Mouse (Mus musculus): ENCODE measurements around the gene Stx8. TPM values are rescaled to one million over a fixed set of nuclear protein-coding genes. Genes with fewer than 3 reads are reported as not detected.

The Stx8 gene
- polyA plus RNA-seq, 1 experiment = 34.7 TPM

- Histone ChIP-seq H3K4me3 (ENCODE audit: insufficient read depth, low read length) (no peak overlapping the region), H3K4me1 (ENCODE audit: control insufficient read depth, insufficient read depth, low read length) (no peaks in the 10 kb centered on the region), H3K27ac (ENCODE audit: insufficient read depth, low read length) (no peak overlapping the region)
- TF ChIP-seq CTCF (IDR thresholded peaks at IDR 0.05; ENCODE audit: extremely low read depth, insufficient read depth, low read length) = no peak
- no peak for TF ChIP-seq POLR2A (IDR thresholded peaks at IDR 0.05; ENCODE audit: extremely low read depth, insufficient read depth, low read length)
These were observed 231.5 kb downstream of the Stx8 start for GRCm38 (mm10) chr11:68197471-68197870.

DNA sequence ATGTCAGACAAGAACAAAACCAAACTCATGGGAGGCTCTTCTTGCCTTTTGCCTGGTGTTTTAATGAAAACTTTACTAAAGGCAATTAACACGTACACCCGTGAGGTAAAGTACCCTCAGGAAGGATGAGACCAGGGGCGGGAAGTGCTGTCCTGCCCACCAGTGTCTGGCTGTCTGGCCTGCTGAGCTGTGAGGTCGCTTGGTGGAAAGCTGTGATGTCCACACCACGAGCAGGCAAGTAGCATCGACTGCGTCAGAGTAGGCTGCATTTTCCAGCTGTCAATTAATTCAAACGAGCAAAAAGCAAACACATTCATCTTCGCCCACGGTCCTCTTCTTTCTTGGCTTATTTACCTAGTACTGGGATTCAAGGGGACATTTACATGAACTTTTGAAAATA, 232.7 kb downstream of the Stx8 start:
- TF ChIP-seq POLR2A (IDR thresholded peaks at IDR 0.05; ENCODE audit: extremely low read depth, insufficient read depth, low read length) (no peak), CTCF (IDR thresholded peaks at IDR 0.05; ENCODE audit: extremely low read depth, insufficient read depth, low read length) (no peak)
- no peak overlapping the region for H3K27ac ChIP-seq (ENCODE audit: insufficient read depth, low read length)
- no peak overlapping the region for H3K4me3 ChIP-seq (ENCODE audit: insufficient read depth, low read length)
- H3K4me1 ChIP-seq (ENCODE audit: control insufficient read depth, insufficient read depth, low read length) = no peaks in the 10 kb centered on the region

DNA sequence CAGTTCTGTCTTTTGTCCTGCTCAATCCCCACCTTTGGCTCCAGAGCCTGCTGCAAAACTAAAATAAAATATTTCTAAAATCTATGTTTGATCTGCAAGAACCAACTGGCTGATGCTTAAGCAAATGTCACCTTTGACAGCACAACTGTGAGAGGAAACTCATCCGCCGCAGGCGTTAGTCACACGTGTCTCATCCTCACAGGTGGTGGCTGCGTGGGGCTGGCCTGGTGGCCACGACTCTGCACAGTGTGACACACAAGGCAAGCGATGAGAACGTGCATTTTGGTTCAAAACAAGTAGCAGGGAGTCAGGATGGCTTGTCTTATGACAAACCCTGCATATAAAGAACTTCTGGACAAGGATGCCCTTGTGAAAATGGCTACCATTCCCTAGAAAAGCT, 233.1 kb downstream of the Stx8 start:
- Histone ChIP-seq H3K27ac (ENCODE audit: insufficient read depth, low read length) (no peak overlapping the region), H3K4me1 (ENCODE audit: control insufficient read depth, insufficient read depth, low read length) (no peaks in the 10 kb centered on the region), H3K4me3 (ENCODE audit: insufficient read depth, low read length) (no peak overlapping the region)
- no peak for TF ChIP-seq CTCF (IDR thresholded peaks at IDR 0.05; ENCODE audit: extremely low read depth, insufficient read depth, low read length)
- no peak for TF ChIP-seq POLR2A (IDR thresholded peaks at IDR 0.05; ENCODE audit: extremely low read depth, insufficient read depth, low read length)

- H3K4me3 ChIP-seq (ENCODE audit: insufficient read depth, low read length) = no peak overlapping the region
- H3K4me1 ChIP-seq (ENCODE audit: control insufficient read depth, insufficient read depth, low read length) = no peaks in the 10 kb centered on the region
- no peak overlapping the region for H3K27ac ChIP-seq (ENCODE audit: insufficient read depth, low read length)
- TF ChIP-seq CTCF (IDR thresholded peaks at IDR 0.05; ENCODE audit: extremely low read depth, insufficient read depth, low read length) (no peak), POLR2A (IDR thresholded peaks at IDR 0.05; ENCODE audit: extremely low read depth, insufficient read depth, low read length) (no peak)
These were observed 233.9 kb downstream of the Stx8 start for GRCm38 (mm10) chr11:68199801-68200423.

GRCm38 (mm10) chr11:68200500-68200899, 234.5 kb downstream of the Stx8 start:
- Histone ChIP-seq H3K4me3 (ENCODE audit: insufficient read depth, low read length) (no peak overlapping the region), H3K4me1 (ENCODE audit: control insufficient read depth, insufficient read depth, low read length) (no peaks in the 10 kb centered on the region), H3K27ac (ENCODE audit: insufficient read depth, low read length) (no peak overlapping the region)
- no peak for TF ChIP-seq POLR2A (IDR thresholded peaks at IDR 0.05; ENCODE audit: extremely low read depth, insufficient read depth, low read length)
- TF ChIP-seq CTCF (IDR thresholded peaks at IDR 0.05; ENCODE audit: extremely low read depth, insufficient read depth, low read length) = no peak

- H3K27ac ChIP-seq (ENCODE audit: insufficient read depth, low read length) = no peak overlapping the region
- TF ChIP-seq POLR2A (IDR thresholded peaks at IDR 0.05; ENCODE audit: extremely low read depth, insufficient read depth, low read length) = no peak
- no peak for TF ChIP-seq CTCF (IDR thresholded peaks at IDR 0.05; ENCODE audit: extremely low read depth, insufficient read depth, low read length)
- H3K4me3 ChIP-seq (ENCODE audit: insufficient read depth, low read length) = no peak overlapping the region
- H3K4me1 ChIP-seq (ENCODE audit: control insufficient read depth, insufficient read depth, low read length) = no peaks in the 10 kb centered on the region
These were observed 235.1 kb downstream of the Stx8 start for GRCm38 (mm10) chr11:68201063-68201462.

DNA sequence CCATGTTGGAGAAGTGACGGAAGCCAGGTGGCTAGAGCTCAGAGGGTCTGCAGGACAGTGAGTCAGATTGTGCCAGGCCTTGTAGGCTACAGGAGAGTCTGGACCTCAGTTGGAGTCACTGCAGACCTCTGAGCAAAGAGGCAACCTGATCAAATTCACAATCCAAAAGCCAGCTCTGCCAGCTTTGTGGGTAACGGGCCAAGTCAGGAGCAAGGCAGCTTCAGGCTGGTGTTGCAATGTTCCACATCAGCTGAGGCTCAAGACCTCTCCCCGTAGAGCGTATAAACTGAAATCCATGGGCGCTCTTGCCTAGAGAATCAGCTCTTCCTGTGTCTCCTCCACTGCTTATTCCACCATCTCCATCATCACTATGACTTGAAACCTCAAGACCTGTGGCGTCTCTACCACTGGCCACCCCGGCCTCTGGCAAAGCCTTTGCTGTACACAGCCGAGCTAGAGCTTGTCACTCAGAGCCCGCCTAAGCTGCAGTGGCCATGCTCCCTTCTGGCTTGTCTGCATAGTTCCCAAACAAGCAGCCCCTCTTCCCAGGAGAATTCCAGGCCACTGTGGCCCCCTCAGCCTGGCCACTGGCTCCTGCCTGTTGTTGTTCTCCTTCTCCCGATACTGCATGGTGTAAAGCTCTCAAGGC, 235.9 kb downstream of the Stx8 start:
- TF ChIP-seq POLR2A (IDR thresholded peaks at IDR 0.05; ENCODE audit: extremely low read depth, insufficient read depth, low read length) = no peak
- TF ChIP-seq CTCF (IDR thresholded peaks at IDR 0.05; ENCODE audit: extremely low read depth, insufficient read depth, low read length) = no peak
- H3K27ac ChIP-seq (ENCODE audit: insufficient read depth, low read length) = no peak overlapping the region
- no peak overlapping the region for H3K4me3 ChIP-seq (ENCODE audit: insufficient read depth, low read length)
- no peaks in the 10 kb centered on the region for H3K4me1 ChIP-seq (ENCODE audit: control insufficient read depth, insufficient read depth, low read length)

DNA sequence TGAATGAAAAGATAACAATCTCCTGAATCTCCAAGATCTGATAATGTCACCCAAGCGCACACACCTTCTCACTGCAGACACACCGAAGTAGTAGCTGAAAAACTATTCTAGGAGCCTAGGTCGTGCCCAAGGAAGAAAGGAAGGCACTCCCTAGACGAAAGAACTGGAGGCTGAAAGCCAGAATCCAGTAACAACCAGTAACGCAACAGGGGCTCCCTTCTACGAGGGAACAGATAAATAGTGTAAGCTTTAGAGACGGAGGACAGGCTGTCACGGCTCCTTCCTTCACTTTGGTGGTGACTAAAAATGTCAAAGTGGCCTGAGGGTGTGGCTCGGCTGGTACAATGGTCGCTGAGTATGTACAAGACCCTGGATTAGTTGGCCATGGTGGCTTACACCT, 236.6 kb downstream of the Stx8 start:
- Histone ChIP-seq H3K4me3 (ENCODE audit: insufficient read depth, low read length) (no peak overlapping the region), H3K27ac (ENCODE audit: insufficient read depth, low read length) (no peak overlapping the region), H3K4me1 (ENCODE audit: control insufficient read depth, insufficient read depth, low read length) (no peaks in the 10 kb centered on the region)
- TF ChIP-seq CTCF (IDR thresholded peaks at IDR 0.05; ENCODE audit: extremely low read depth, insufficient read depth, low read length) = no peak

DNA sequence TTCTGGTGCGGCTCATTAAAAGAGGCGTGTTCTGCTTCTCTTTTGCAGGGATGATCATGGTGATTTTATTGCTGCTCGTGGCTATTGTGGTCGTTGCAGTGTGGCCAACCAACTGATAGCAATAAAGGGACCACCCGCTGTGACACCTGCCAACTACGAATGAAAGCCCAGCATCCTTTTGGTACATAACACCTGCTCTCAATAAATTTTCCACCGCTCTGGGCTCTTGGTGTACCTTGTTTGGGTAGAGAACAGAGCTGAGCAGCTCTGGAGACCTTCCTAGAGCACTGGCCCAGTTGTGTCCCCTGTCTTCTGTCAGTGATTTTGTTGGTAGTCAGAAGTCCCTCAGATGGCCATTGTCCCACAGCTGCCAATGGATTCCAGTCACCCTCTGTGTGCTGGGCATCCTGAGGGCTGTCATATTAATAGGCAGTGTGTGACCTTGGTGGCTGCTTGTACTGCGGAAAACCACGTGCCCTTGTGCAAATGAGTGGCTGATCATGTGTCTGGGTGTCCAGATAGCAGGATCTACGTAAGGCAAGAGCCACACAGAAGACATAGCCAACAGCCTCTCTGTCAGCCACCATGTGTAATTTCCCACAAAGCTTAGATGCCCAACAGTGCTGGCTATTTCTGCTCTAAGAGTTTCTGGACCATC, 237.8 kb downstream of the Stx8 start:
- Histone ChIP-seq H3K4me3 (ENCODE audit: insufficient read depth, low read length) (no peak overlapping the region), H3K4me1 (ENCODE audit: control insufficient read depth, insufficient read depth, low read length) (no peaks in the 10 kb centered on the region), H3K27ac (ENCODE audit: insufficient read depth, low read length) (no peak overlapping the region)
- TF ChIP-seq POLR2A (IDR thresholded peaks at IDR 0.05; ENCODE audit: extremely low read depth, insufficient read depth, low read length) (no peak), CTCF (IDR thresholded peaks at IDR 0.05; ENCODE audit: extremely low read depth, insufficient read depth, low read length) (no peak)

- Histone ChIP-seq H3K4me3 (ENCODE audit: insufficient read depth, low read length) (no peak overlapping the region), H3K4me1 (ENCODE audit: control insufficient read depth, insufficient read depth, low read length) (no peaks in the 10 kb centered on the region), H3K27ac (ENCODE audit: insufficient read depth, low read length) (no peak overlapping the region)
- TF ChIP-seq POLR2A (IDR thresholded peaks at IDR 0.05; ENCODE audit: extremely low read depth, insufficient read depth, low read length) (no peak), CTCF (IDR thresholded peaks at IDR 0.05; ENCODE audit: extremely low read depth, insufficient read depth, low read length) (no peak)
These were observed 238.4 kb downstream of the Stx8 start for GRCm38 (mm10) chr11:68204407-68204806.
